Mouse (Mus musculus): ENCODE measurements around the gene Abcb8.

DNA sequence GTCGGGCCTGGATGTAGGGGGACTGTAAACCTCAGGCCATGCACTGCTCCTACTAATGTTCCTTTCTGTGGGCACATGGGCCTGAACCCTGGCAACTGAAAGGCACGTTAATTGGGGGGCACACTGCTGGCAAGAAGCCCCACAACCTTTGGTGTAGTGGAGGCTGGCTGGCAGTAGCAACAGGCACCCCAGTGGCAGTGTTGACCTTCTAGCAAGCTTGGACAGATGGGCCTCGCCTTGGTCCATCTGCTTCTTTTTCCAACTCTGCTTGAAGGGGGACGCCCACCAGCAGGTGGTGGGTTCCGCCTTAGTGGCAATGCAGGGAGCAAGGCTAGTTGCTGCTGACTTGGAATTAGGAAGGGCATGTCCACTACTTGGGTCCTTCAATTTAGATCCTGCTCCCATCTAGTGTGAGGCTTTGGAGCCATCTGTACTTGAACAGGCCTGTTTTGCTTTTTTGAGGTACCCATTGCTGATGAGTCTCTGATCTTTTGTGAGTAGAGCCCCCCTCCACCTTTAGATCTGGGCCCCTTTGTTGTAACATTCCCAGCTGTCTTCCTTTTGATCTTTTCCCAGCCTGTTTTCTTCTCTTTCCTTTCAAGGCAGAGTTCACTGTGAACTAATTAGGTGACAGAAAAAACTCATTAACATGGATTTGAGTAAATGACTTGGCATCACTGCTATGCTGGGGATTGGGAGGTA, 60.0 kb downstream of the Abcb8 start:
- TF ChIP-seq CTCF (IDR thresholded peaks at IDR 0.05) (no peak), POLR2A (IDR thresholded peaks at IDR 0.05; ENCODE audit: insufficient read depth, low read depth, low read length) (no peak), EP300 (IDR thresholded peaks at IDR 0.05; ENCODE audit: insufficient read depth, low read depth, low read length) (no peak)

Measured in heart, adult 2 months (tissue).